Mouse (Mus musculus) liver, postnatal 0 days (tissue): ENCODE data around the gene Vsig1.

Experiments
- CTCF ChIP-seq: sonication (generic); IDR thresholded peaks from 2 replicates; pipeline ENCODE4 v1.5.1; 2016; ENCODE audit warnings: antibody characterized with exemption, low read depth
- EP300 ChIP-seq: IDR thresholded peaks from 2 replicates; pipeline ENCODE4 v1.6.1; 2016; ENCODE audit warnings: antibody characterized with exemption, low read depth, mild to moderate bottlenecking

DNA sequence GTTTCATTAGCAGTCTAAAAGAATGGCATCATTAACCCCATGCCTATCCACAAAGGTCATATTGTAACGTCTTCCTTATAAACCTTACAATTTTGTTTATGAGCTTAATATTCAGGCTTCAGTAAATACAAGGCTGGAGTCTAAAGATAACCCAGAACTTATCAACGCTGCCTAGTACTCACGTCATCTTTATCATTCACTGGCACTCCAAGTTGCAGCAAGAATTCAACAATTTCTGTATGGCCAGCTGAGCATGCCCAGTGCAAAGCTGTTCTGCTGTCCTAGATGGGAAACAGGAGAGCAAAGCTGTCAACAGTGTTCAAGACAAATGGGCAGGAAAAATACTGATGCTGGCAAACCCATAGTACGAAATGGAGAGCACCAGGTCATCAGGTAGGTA, 46.2 kb downstream of the Vsig1 start:
- no peak for TF ChIP-seq CTCF
- TF ChIP-seq EP300: peak; percentile 94
